8 mouse cellular contexts compared by ENCODE assay signal in genomic region chr3:87960191-87960585, GRCm38 (mm10). TPM values are rescaled to one million over a fixed set of nuclear protein-coding genes. Genes with fewer than 3 reads are reported as not detected.
DNase-seq lines count a peak whose midpoint lies in the region; ATAC-seq lines count a peak whose summit lies in the region.

No protein-coding gene starts in this region.

- H3K4me3 ChIP-seq in liver, embryonic 11.5 days (ENCODE audit: low read depth, low read length): peak overlapping the region; percentile 50
- peak overlapping the region; percentile 45 for H3K4me3 ChIP-seq in embryonic facial prominence, embryonic 15.5 days (replicated peaks)
- peak overlapping the region; percentile 52 for H3K4me3 ChIP-seq in limb, embryonic 10.5 days
- peak overlapping the region; percentile 54 for H3K4me3 ChIP-seq in neural tube, embryonic 15.5 days (replicated peaks)

- no peaks in the 10 kb centered on the region for H3K9me3 ChIP-seq in liver, embryonic 11.5 days (ENCODE audit: control insufficient read depth, low read length)
- H3K9me3 ChIP-seq in embryonic facial prominence, embryonic 15.5 days (replicated peaks): no peaks in the 10 kb centered on the region
- H3K9me3 ChIP-seq in limb, embryonic 10.5 days (replicated peaks): no peaks in the 10 kb centered on the region
- no peaks in the 10 kb centered on the region for H3K9me3 ChIP-seq in neural tube, embryonic 15.5 days (replicated peaks)

- DNase-seq in liver, embryonic 11.5 days (ENCODE audit: low spot score): no peak
- no peak for DNase-seq in liver
- DNase-seq in limb, embryonic 10.5 days (ENCODE audit: low spot score): peak; percentile 48
- no peak for DNase-seq in cerebellum, postnatal 25 days
- no peak for DNase-seq in retina, embryonic 14.5 days (ENCODE audit: low spot score)

- peak overlapping the region; percentile 89 for H3K4me2 ChIP-seq in liver, embryonic 11.5 days
- peak overlapping the region; percentile 80 for H3K4me2 ChIP-seq in embryonic facial prominence, embryonic 15.5 days (replicated peaks)
- peak overlapping the region; percentile 86 for H3K4me2 ChIP-seq in neural tube, embryonic 15.5 days

- 0 out of 2 replicates have a peak, but pooled peaks have one; percentile 1 for ATAC-seq in liver, embryonic 11.5 days (replicated peaks; ENCODE audit: low FRiP score)
- ATAC-seq in embryonic facial prominence, embryonic 15.5 days (ENCODE audit: insufficient number of reproducible peaks, low FRiP score, low TSS enrichment, low read depth): peak; percentile 0; the same call in 1 of the 2 replicates
- no peak for ATAC-seq in neural tube, embryonic 15.5 days (ENCODE audit: low FRiP score)
- ATAC-seq in CD4-positive, CD25-positive, alpha-beta regulatory T cell, adult 4 months: no peak

- H3K27ac ChIP-seq in liver, embryonic 11.5 days (ENCODE audit: low read depth, low read length): peak overlapping the region; percentile 64; the same call in 1 of the 2 replicates
- peak overlapping the region; percentile 97 for H3K27ac ChIP-seq in embryonic facial prominence, embryonic 15.5 days (replicated peaks)
- peak overlapping the region; percentile 90 for H3K27ac ChIP-seq in limb, embryonic 10.5 days
- H3K27ac ChIP-seq in neural tube, embryonic 15.5 days (replicated peaks): peak overlapping the region; percentile 86

- 12% methylated on average over 10 of the region's 10 CpGs for WGBS in liver, embryonic 11.5 days
- WGBS in embryonic facial prominence, embryonic 15.5 days: 7% methylated on average over 10 of the region's 10 CpGs
- WGBS in limb, embryonic 10.5 days: 11% methylated on average over 10 of the region's 10 CpGs
- 6% methylated on average over 10 of the region's 10 CpGs for WGBS in neural tube, embryonic 15.5 days

- peaks cover 14% of the 10 kb centered on the region for H3K4me1 ChIP-seq in liver, embryonic 11.5 days (replicated peaks; ENCODE audit: control insufficient read depth, insufficient read depth, low read length)
- peaks cover 33% of the 10 kb centered on the region for H3K4me1 ChIP-seq in embryonic facial prominence, embryonic 15.5 days
- peaks cover 39% of the 10 kb centered on the region for H3K4me1 ChIP-seq in limb, embryonic 10.5 days
- H3K4me1 ChIP-seq in neural tube, embryonic 15.5 days: peaks cover 13% of the 10 kb centered on the region

- peaks cover 24% of the 10 kb centered on the region for H3K27me3 ChIP-seq in liver, embryonic 11.5 days (replicated peaks; ENCODE audit: control insufficient read depth, insufficient read depth, low read length)
- H3K27me3 ChIP-seq in embryonic facial prominence, embryonic 15.5 days: no peaks in the 10 kb centered on the region
- H3K27me3 ChIP-seq in limb, embryonic 10.5 days (ENCODE audit: low read depth, poor library complexity, severe bottlenecking): no peaks in the 10 kb centered on the region
- H3K27me3 ChIP-seq in neural tube, embryonic 15.5 days (replicated peaks): no peaks in the 10 kb centered on the region

- no peaks in the 10 kb centered on the region for H3K36me3 ChIP-seq in liver, embryonic 11.5 days (ENCODE audit: control insufficient read depth, insufficient read depth, low read length)
- H3K36me3 ChIP-seq in embryonic facial prominence, embryonic 15.5 days: no peaks in the 10 kb centered on the region
- H3K36me3 ChIP-seq in limb, embryonic 10.5 days: peaks cover 2% of the 10 kb centered on the region
- no peaks in the 10 kb centered on the region for H3K36me3 ChIP-seq in neural tube, embryonic 15.5 days

- H3K9ac ChIP-seq in liver, embryonic 11.5 days (ENCODE audit: low read depth, low read length): peak overlapping the region; percentile 64; the same call in 1 of the 2 replicates
- H3K9ac ChIP-seq in embryonic facial prominence, embryonic 15.5 days: peak overlapping the region; percentile 28
- peak overlapping the region; percentile 61 for H3K9ac ChIP-seq in neural tube, embryonic 15.5 days (replicated peaks)

RNA-seq across cellular contexts. Expression of gene Nes, which starts 10.7 kb away (rescaled TPM):
- polyA plus RNA-seq in liver, embryonic 11.5 days (2014; fragmentation: Nextera tagmentation; extraction: Ambion mirVana): 4.9 and 5.8 TPM in 2 replicates
- 41.9 and 57.3 TPM in 2 replicates for polyA plus RNA-seq in embryonic facial prominence, embryonic 15.5 days (2015; fragmentation: Nextera tagmentation; extraction: Ambion mirVana)
- 13.5 and 14.6 TPM in 2 replicates for polyA plus RNA-seq in limb, embryonic 10.5 days (2016; fragmentation: Nextera tagmentation; extraction: Ambion mirVana)
- 22.5 and 22.8 TPM in 2 replicates for polyA plus RNA-seq in neural tube, embryonic 15.5 days (2015; fragmentation: Nextera tagmentation; extraction: Ambion mirVana)
- polyA plus RNA-seq in CD4-positive, CD25-positive, alpha-beta regulatory T cell, adult 4 months (2017; shearing (Covaris generic)): not detected

RNA-seq across cellular contexts. Expression of gene Crabp2, which starts 11.7 kb away (rescaled TPM):
- polyA plus RNA-seq in liver, embryonic 11.5 days (2014; fragmentation: Nextera tagmentation; extraction: Ambion mirVana): 24.9 and 29.9 TPM in 2 replicates
- polyA plus RNA-seq in embryonic facial prominence, embryonic 15.5 days (2015; fragmentation: Nextera tagmentation; extraction: Ambion mirVana): 200 and 206 TPM in 2 replicates
- polyA plus RNA-seq in limb, embryonic 10.5 days (2016; fragmentation: Nextera tagmentation; extraction: Ambion mirVana): 944 and 1,066 TPM in 2 replicates
- polyA plus RNA-seq in neural tube, embryonic 15.5 days (2015; fragmentation: Nextera tagmentation; extraction: Ambion mirVana): 81.1 and 86.0 TPM in 2 replicates
- polyA plus RNA-seq in CD4-positive, CD25-positive, alpha-beta regulatory T cell, adult 4 months (2017; shearing (Covaris generic)): not detected

RNA-seq across cellular contexts. Expression of gene Rrnad1, which starts 29.7 kb away (rescaled TPM):
- polyA plus RNA-seq in liver, embryonic 11.5 days (2014; fragmentation: Nextera tagmentation; extraction: Ambion mirVana): 17.5 and 18.8 TPM in 2 replicates
- polyA plus RNA-seq in embryonic facial prominence, embryonic 15.5 days (2015; fragmentation: Nextera tagmentation; extraction: Ambion mirVana): 19.8 and 22.4 TPM in 2 replicates
- polyA plus RNA-seq in limb, embryonic 10.5 days (2016; fragmentation: Nextera tagmentation; extraction: Ambion mirVana): 21.1 and 21.7 TPM in 2 replicates
- polyA plus RNA-seq in neural tube, embryonic 15.5 days (2015; fragmentation: Nextera tagmentation; extraction: Ambion mirVana): 19.3 and 19.7 TPM in 2 replicates
- polyA plus RNA-seq in CD4-positive, CD25-positive, alpha-beta regulatory T cell, adult 4 months (2017; shearing (Covaris generic)): 10 to 100 TPM; 24.4 to 28.2 TPM

RNA-seq across cellular contexts. Expression of gene Isg20l2, which starts 30.1 kb away (rescaled TPM):
- 66.9 and 68.1 TPM in 2 replicates for polyA plus RNA-seq in liver, embryonic 11.5 days (2014; fragmentation: Nextera tagmentation; extraction: Ambion mirVana)
- 54.5 and 56.2 TPM in 2 replicates for polyA plus RNA-seq in embryonic facial prominence, embryonic 15.5 days (2015; fragmentation: Nextera tagmentation; extraction: Ambion mirVana)
- polyA plus RNA-seq in limb, embryonic 10.5 days (2016; fragmentation: Nextera tagmentation; extraction: Ambion mirVana): 84.8 and 86.0 TPM in 2 replicates
- 21.6 and 31.7 TPM in 2 replicates for polyA plus RNA-seq in neural tube, embryonic 15.5 days (2015; fragmentation: Nextera tagmentation; extraction: Ambion mirVana)
- 10 to 100 TPM in 1 of 2 experiments, 1 to 10 TPM in 1; 8.5 to 15.1 TPM for polyA plus RNA-seq in CD4-positive, CD25-positive, alpha-beta regulatory T cell, adult 4 months (2017; shearing (Covaris generic))

RNA-seq across cellular contexts. Expression of gene Bcan, which starts 39.8 kb away (rescaled TPM):
- polyA plus RNA-seq in liver, embryonic 11.5 days (2014; fragmentation: Nextera tagmentation; extraction: Ambion mirVana): 0.08 TPM in 1 of 2 replicates, not detected in the other
- polyA plus RNA-seq in embryonic facial prominence, embryonic 15.5 days (2015; fragmentation: Nextera tagmentation; extraction: Ambion mirVana): 0.38 and 0.61 TPM in 2 replicates
- not detected in 2 replicates for polyA plus RNA-seq in limb, embryonic 10.5 days (2016; fragmentation: Nextera tagmentation; extraction: Ambion mirVana)
- 127 and 139 TPM in 2 replicates for polyA plus RNA-seq in neural tube, embryonic 15.5 days (2015; fragmentation: Nextera tagmentation; extraction: Ambion mirVana)
- not detected for polyA plus RNA-seq in CD4-positive, CD25-positive, alpha-beta regulatory T cell, adult 4 months (2017; shearing (Covaris generic))

Comparison
In these comparisons a context has a peak if more than half of its experiments do, and no peak if none do; other contexts are left out.
1. ATAC-seq: peak in liver, embryonic 11.5 days (single experiment) and embryonic facial prominence, embryonic 15.5 days (single experiment); none in neural tube, embryonic 15.5 days (single experiment) and CD4-positive, CD25-positive, alpha-beta regulatory T cell, adult 4 months (single experiment).
2. RNA of gene Crabp2, which starts 11.7 kb away (polyA plus RNA-seq): 944 to 1,066 TPM in limb, embryonic 10.5 days, 200 to 206 TPM in embryonic facial prominence, embryonic 15.5 days, 81.1 to 86.0 TPM in neural tube, embryonic 15.5 days and 24.9 to 29.9 TPM in liver, embryonic 11.5 days; not detected in CD4-positive, CD25-positive, alpha-beta regulatory T cell, adult 4 months; every median in the first group is over 10 times any median in the second.
3. Peak in every context shown above with its lines, with median percentiles within 50 percentile points of each other: H3K27ac ChIP-seq, H3K4me2 ChIP-seq, H3K4me3 ChIP-seq and H3K9ac ChIP-seq.